29 mouse cellular contexts compared by ENCODE assay signal in the genomic region with DNA sequence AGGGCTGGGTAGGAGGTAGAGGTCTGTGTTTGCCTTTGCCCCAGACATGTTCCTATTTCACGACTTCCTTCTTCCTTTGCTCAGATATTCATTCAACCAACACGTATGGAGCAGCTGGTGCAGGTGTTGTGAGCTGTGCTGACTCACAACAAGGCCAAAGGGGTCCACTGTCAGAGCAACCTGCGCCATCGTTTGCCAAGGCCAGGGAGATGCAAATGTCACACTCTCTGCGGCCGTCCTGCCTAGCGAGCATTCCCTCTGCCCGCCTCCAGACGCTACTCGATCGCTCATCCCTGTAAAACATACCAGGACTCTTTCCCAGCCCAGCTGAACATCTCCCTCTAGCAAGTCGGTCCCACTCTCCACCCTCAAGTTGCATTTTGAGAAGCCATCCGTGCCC.
"Had no signal": no experiment of that assay in that cellular context is flagged by ENCODE, and none has a peak within 500 bp of the region (broad histone marks: within the 10 kb centered on the region; RNA-seq: fewer than 3 reads in every experiment).

No protein-coding gene starts in this region.

- DNase-seq: heart, postnatal 10 days; heart, postnatal 14 days; heart, postnatal 36 days; heart, postnatal 4 days; kidney, adult 11 months; kidney, adult 18-20 months; kidney, adult 2 months; kidney, adult 8-10 months; kidney, adult 9 months; kidney, postnatal 10 days; kidney, postnatal 14 days; kidney, postnatal 25 days; kidney, postnatal 36 days; kidney, postnatal 4 days; layer of hippocampus, adult 9-11 months; layer of hippocampus, postnatal 36 days had no signal

- H3K4me3 ChIP-seq: heart, embryonic 13.5 days; heart, embryonic 15.5 days; hindbrain, embryonic 10.5 days; hindbrain, embryonic 12.5 days; hindbrain, embryonic 13.5 days; hindbrain, embryonic 15.5 days; intestine, embryonic 15.5 days; kidney, embryonic 15.5 days; layer of hippocampus, adult 2 months; left cerebral cortex, adult 2 months had no signal

- H3K27ac ChIP-seq: heart, embryonic 13.5 days; heart, embryonic 15.5 days; hindbrain, embryonic 10.5 days; hindbrain, embryonic 12.5 days; hindbrain, embryonic 13.5 days; hindbrain, embryonic 14.5 days; hindbrain, embryonic 15.5 days; hindbrain, postnatal 0 days; intestine, embryonic 15.5 days; kidney, embryonic 15.5 days; kidney, postnatal 0 days; layer of hippocampus, adult 2 months; left cerebral cortex, adult 2 months had no signal
